In genomic region chr14:8549108-8549507, GRCm38 (mm10) we compare ENCODE assay signal across 17 mouse cellular contexts.
"Had no signal": no experiment of that assay in that cellular context is flagged by ENCODE, and none has a peak within 500 bp of the region (broad histone marks: within the 10 kb centered on the region; RNA-seq: fewer than 3 reads in every experiment).

No protein-coding gene starts in this region.

- H3K4me2 ChIP-seq: liver, embryonic 15.5 days; lung, embryonic 15.5 days; midbrain, embryonic 11.5 days; midbrain, embryonic 13.5 days; neural tube, embryonic 12.5 days had no signal

- H3K36me3 ChIP-seq: liver, embryonic 15.5 days; lung, embryonic 15.5 days; midbrain, embryonic 13.5 days; neural tube, embryonic 12.5 days had no signal

- H3K27me3 ChIP-seq: liver, embryonic 15.5 days; lung, embryonic 15.5 days; megakaryocyte, embryonic 14.5 days; midbrain, embryonic 13.5 days; neural tube, embryonic 12.5 days had no signal

- ATAC-seq: liver, postnatal 0 days; lung, postnatal 0 days; midbrain, embryonic 13.5 days; midbrain, embryonic 16.5 days had no signal

- DNase-seq: liver, postnatal 0 days; lung, adult 2 months; lung, postnatal 14 days; lung, postnatal 36 days; right cerebral cortex, postnatal 14 days; thymus, adult 18-20 months; thymus, postnatal 14 days; thymus, postnatal 36 days had no signal

- H3K4me1 ChIP-seq: liver, embryonic 15.5 days; lung, embryonic 15.5 days; megakaryocyte, embryonic 14.5 days; midbrain, embryonic 13.5 days; neural tube, embryonic 12.5 days had no signal

- H3K4me3 ChIP-seq: liver, embryonic 15.5 days; lung, embryonic 15.5 days; megakaryocyte, embryonic 14.5 days; midbrain, embryonic 13.5 days; neural tube, embryonic 12.5 days had no signal

- H3K27ac ChIP-seq: liver, embryonic 15.5 days; lung, embryonic 15.5 days; macrophage; midbrain, embryonic 13.5 days; neural tube, embryonic 12.5 days had no signal

- H3K9me3 ChIP-seq: liver, embryonic 15.5 days; lung, embryonic 15.5 days; midbrain, embryonic 13.5 days; neural tube, embryonic 12.5 days had no signal

- H3K9ac ChIP-seq: liver, embryonic 15.5 days; liver, postnatal 0 days; lung, embryonic 15.5 days; midbrain, embryonic 13.5 days; neural tube, embryonic 12.5 days had no signal
